Mouse (Mus musculus): ENCODE results near the gene Aagab. TPM values are rescaled to one million over a fixed set of nuclear protein-coding genes. Genes with fewer than 3 reads are reported as not detected.

Gene Aagab
- polyA plus RNA-seq, 1 experiment from 2014 or later: 14.2 TPM

DNA sequence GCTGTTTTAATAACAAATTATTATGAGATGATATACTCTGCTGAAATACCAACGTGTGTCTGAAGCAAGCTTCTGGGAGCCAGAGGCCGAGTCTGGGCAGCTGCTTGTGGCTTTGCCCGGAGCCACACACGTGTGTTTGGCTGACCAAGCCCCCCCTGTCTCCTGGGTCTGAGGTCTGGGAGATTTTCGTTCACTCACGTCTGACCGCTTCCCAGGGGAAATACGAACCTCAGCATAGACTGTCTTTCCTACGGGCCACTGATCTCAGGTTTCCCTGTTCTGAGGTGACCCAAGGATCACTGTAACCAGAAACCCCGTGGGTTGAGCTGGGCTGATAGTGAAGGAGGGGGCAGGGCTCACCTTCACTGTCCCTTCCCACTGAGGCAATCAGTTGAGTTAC is 60.8 kb downstream of the Aagab start:
- Histone ChIP-seq H3K9me3 (ENCODE audit: low read length) (no peaks in the 10 kb centered on the region), H3K4me1 (ENCODE audit: insufficient read depth) (no peaks in the 10 kb centered on the region), H3K27ac (ENCODE audit: low read depth) (no peak overlapping the region), H3K9ac (replicated peaks) (no peak overlapping the region), H3K4me3 (ENCODE audit: low read depth, low read length) (no peak overlapping the region), H3K4me2 (ENCODE audit: low read depth, low read length) (no peak overlapping the region), H3K36me3 (replicated peaks; ENCODE audit: insufficient read depth, low read length) (peaks cover 21% of the 10 kb centered on the region), H3K27me3 (ENCODE audit: insufficient read depth, low read length) (no peaks in the 10 kb centered on the region)
- DNase-seq: no peak
- ATAC-seq: no peak
- TF ChIP-seq CTCF (IDR thresholded peaks at IDR 0.05; ENCODE audit: low read depth) (no peak), EP300 (IDR thresholded peaks at IDR 0.05; ENCODE audit: low read depth) (no peak)
- WGBS (ENCODE audit: insufficient replicate concordance): 77% methylated on average over 10 of the region's 10 CpGs

DNA sequence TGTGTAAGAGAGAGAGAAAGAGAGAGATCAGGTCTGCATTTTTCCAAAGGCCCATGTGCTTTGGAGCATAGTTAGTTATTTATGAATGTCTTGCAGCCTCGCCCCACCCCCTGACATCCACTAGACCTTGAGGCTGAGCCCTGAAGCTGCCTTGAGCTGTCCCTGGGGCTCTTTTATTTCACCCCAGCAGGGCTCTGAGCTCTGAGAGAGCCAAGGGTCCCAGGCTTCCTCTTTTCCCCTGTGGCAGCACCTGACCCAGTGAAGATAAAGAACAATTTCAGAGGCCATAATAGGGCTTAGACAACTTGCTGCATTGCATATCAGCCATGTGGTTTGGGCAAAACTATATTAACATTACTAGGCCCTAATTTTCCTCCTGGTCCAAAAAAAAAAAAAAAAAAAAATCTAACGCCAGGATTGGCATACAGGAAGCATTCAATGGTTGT is 61.9 kb downstream of the Aagab start:
- Histone ChIP-seq H3K9ac (replicated peaks) (no peak overlapping the region), H3K36me3 (replicated peaks; ENCODE audit: insufficient read depth, low read length) (peaks cover 21% of the 10 kb centered on the region), H3K27me3 (ENCODE audit: insufficient read depth, low read length) (no peaks in the 10 kb centered on the region), H3K4me3 (ENCODE audit: low read depth, low read length) (no peak overlapping the region), H3K4me1 (ENCODE audit: insufficient read depth) (peaks cover 3% of the 10 kb centered on the region; the same call in 1 of the 2 replicates), H3K9me3 (ENCODE audit: low read length) (no peaks in the 10 kb centered on the region), H3K27ac (ENCODE audit: low read depth) (no peak overlapping the region), H3K4me2 (ENCODE audit: low read depth, low read length) (no peak overlapping the region)
- TF ChIP-seq EP300 (IDR thresholded peaks at IDR 0.05; ENCODE audit: low read depth): no peak
- TF ChIP-seq CTCF (IDR thresholded peaks at IDR 0.05; ENCODE audit: low read depth): no peak
- ATAC-seq (no peak), DNase-seq (no peak)
- 61% methylated on average over 2 of the region's 2 CpGs for WGBS (ENCODE audit: insufficient replicate concordance)

DNA sequence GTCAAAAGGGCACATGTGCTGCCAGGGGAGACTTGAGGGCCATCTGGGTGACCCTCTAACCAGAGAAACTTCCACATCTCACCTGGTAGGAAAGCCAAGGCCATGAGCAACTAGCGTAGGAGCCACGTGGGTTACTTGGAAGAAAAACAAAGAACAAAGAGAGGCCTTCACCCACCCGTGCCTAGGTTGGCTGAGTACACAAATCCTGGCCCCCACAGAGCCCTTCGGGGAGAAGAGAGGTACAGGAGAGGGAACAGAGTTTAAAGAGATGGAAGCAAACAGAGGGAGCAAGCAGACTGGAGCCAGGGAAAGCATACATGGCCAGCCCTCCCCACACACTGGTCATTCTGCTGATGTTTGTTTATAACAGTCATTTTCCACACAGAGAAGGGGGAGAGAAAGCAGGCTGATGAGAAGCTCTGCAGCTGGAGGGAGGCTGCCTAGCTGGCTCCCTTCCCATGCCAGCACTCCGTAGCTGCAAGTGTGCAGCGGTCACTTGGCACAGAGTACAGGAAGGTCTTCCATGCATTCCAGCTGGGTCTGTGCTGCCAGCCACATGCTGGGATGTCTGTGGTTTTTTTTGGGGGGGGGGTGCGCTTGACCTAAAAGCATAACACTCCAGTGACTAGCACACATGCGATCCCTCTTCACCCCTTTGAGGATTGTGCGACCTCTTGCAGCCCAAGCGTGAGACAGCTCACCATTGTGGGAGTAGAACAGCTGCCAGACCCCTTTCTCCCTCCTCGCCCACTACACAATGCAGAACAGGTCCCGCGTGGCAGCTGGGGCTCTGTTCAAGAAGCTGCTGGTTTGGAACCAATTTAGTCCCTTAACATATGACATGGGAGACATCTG is 62.6 kb downstream of the Aagab start:
- H3K4me2 ChIP-seq (ENCODE audit: low read depth, low read length): no peak overlapping the region
- H3K36me3 ChIP-seq (replicated peaks; ENCODE audit: insufficient read depth, low read length): peaks cover 21% of the 10 kb centered on the region
- H3K4me1 ChIP-seq (ENCODE audit: insufficient read depth): peaks cover 3% of the 10 kb centered on the region; the same call in 1 of the 2 replicates
- TF ChIP-seq EP300 (IDR thresholded peaks at IDR 0.05; ENCODE audit: low read depth) (no peak), CTCF (IDR thresholded peaks at IDR 0.05; ENCODE audit: low read depth) (no peak)
- no peak overlapping the region for H3K4me3 ChIP-seq (ENCODE audit: low read depth, low read length)
- ATAC-seq (no peak), DNase-seq (no peak)
- H3K9ac ChIP-seq (replicated peaks): no peak overlapping the region
- H3K27ac ChIP-seq (ENCODE audit: low read depth): no peak overlapping the region
- 73% methylated on average over 13 of the region's 13 CpGs for WGBS (ENCODE audit: insufficient replicate concordance)
- no peaks in the 10 kb centered on the region for H3K27me3 ChIP-seq (ENCODE audit: insufficient read depth, low read length)
- no peaks in the 10 kb centered on the region for H3K9me3 ChIP-seq (ENCODE audit: low read length)

DNA sequence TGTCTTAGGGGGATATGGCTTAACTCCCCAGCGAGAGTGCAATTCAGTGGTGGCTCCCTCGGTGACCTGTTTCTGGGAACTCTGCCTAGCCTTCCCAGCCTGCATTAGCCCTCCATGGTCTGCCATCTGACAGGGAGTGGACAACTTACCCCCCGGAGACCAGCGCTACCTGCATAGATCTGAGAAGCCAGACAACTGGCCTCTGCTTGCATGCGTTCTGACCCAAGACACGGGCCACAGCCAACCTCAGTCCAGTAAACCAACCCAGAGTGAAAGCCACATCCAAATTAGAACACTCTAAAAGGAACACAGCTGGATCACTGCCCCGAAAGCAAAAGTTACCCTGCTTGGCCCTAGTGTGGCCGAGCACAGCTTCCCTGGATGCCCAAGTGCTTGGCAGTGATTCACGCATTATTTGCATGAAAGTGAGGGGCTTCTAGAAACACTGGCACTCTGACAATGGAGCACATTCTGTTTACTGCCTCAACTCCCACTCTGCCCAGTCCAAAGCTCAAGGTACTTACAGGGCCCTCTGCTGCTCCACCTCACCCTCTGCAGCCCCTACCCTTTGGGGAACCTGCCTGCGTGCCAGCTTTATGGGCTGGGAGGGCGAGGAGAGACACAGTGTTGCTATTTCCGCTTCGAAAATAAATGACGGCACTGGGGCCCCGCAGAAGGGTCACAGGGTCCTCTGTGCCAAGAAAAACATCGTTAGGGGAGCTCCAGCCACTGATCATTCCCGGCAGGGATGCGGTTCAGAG is 64.3 kb downstream of the Aagab start:
- TF ChIP-seq CTCF (IDR thresholded peaks at IDR 0.05; ENCODE audit: low read depth): no peak
- no peak for TF ChIP-seq EP300 (IDR thresholded peaks at IDR 0.05; ENCODE audit: low read depth)
- no peak overlapping the region for H3K9ac ChIP-seq (replicated peaks)
- no peak overlapping the region for H3K27ac ChIP-seq (ENCODE audit: low read depth)
- DNase-seq (no peak), ATAC-seq (no peak)
- H3K9me3 ChIP-seq (ENCODE audit: low read length): no peaks in the 10 kb centered on the region
- H3K27me3 ChIP-seq (ENCODE audit: insufficient read depth, low read length): no peaks in the 10 kb centered on the region
- no peak overlapping the region for H3K4me2 ChIP-seq (ENCODE audit: low read depth, low read length)
- peaks cover 15% of the 10 kb centered on the region for H3K36me3 ChIP-seq (replicated peaks; ENCODE audit: insufficient read depth, low read length)
- H3K4me3 ChIP-seq (ENCODE audit: low read depth, low read length): no peak overlapping the region
- WGBS (ENCODE audit: insufficient replicate concordance): 79% methylated on average over 18 of the region's 18 CpGs
- H3K4me1 ChIP-seq (ENCODE audit: insufficient read depth): peaks cover 3% of the 10 kb centered on the region; the same call in 1 of the 2 replicates

DNA sequence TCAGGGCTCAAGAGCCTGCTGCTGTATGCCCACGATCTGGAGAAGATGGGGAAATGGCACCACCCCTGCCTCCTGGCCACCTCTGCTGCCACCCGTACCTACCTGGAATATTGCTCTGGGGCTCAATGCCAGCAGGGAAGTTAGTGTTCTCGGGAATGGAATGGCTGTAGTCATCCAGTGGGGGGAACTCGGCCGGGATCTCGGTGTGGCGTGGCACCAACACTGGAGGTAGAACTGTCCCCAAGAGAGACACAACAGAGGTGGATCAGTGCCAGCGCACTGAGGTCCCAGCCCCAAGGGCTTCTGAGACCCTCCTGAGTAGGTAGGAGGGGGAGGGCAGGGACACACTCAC is 64.9 kb downstream of the Aagab start:
- no peak for ATAC-seq
- no peak overlapping the region for H3K27ac ChIP-seq (ENCODE audit: low read depth)
- H3K27me3 ChIP-seq (ENCODE audit: insufficient read depth, low read length): no peaks in the 10 kb centered on the region
- H3K4me2 ChIP-seq (ENCODE audit: low read depth, low read length): no peak overlapping the region
- no peaks in the 10 kb centered on the region for H3K9me3 ChIP-seq (ENCODE audit: low read length)
- peaks cover 6% of the 10 kb centered on the region; the same call in 1 of the 2 replicates for H3K4me1 ChIP-seq (ENCODE audit: insufficient read depth)
- TF ChIP-seq EP300 (IDR thresholded peaks at IDR 0.05; ENCODE audit: low read depth): no peak
- no peak for TF ChIP-seq CTCF (IDR thresholded peaks at IDR 0.05; ENCODE audit: low read depth)
- no peak for DNase-seq
- no peak overlapping the region for H3K4me3 ChIP-seq (ENCODE audit: low read depth, low read length)
- no peak overlapping the region for H3K9ac ChIP-seq (replicated peaks)
- H3K36me3 ChIP-seq (replicated peaks; ENCODE audit: insufficient read depth, low read length): peaks cover 12% of the 10 kb centered on the region; the same call in 1 of the 2 replicates
- 80% methylated on average over 8 of the region's 8 CpGs for WGBS (ENCODE audit: insufficient replicate concordance)

DNA sequence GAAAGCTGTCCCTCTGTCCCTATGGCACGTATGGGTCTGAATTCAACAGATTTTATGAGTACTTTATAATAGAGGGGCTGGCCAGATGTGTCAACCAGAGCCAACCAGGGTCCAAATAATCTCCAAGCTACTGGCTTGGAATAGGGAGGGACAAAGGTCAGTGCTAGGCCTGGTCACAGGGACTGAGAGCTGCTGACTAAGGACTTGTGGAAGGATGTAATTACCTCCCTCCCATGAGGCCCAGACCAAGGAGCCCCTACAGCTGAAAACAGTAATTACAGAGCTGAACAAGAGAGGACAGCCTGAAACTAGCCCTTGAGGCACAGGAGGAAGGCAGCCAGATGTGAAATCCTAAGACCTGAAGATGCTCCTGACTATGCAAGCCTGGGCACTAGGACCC is 66.2 kb downstream of the Aagab start:
- no peak for TF ChIP-seq EP300 (IDR thresholded peaks at IDR 0.05; ENCODE audit: low read depth)
- no peak for TF ChIP-seq CTCF (IDR thresholded peaks at IDR 0.05; ENCODE audit: low read depth)
- 67% methylated on average over 1 of the region's 1 CpGs for WGBS (ENCODE audit: insufficient replicate concordance)
- ATAC-seq: no peak
- Histone ChIP-seq H3K27ac (ENCODE audit: low read depth) (no peak overlapping the region), H3K9me3 (ENCODE audit: low read length) (no peaks in the 10 kb centered on the region), H3K27me3 (ENCODE audit: insufficient read depth, low read length) (no peaks in the 10 kb centered on the region), H3K36me3 (replicated peaks; ENCODE audit: insufficient read depth, low read length) (peaks cover 12% of the 10 kb centered on the region; the same call in 1 of the 2 replicates), H3K9ac (replicated peaks) (no peak overlapping the region), H3K4me2 (ENCODE audit: low read depth, low read length) (no peak overlapping the region), H3K4me1 (ENCODE audit: insufficient read depth) (peaks cover 11% of the 10 kb centered on the region; the same call in 1 of the 2 replicates), H3K4me3 (ENCODE audit: low read depth, low read length) (no peak overlapping the region)
- no peak for DNase-seq

All from liver, postnatal 0 days (tissue).